Mouse (Mus musculus) small intestine, adult 2 months (tissue): ENCODE measurements at regions not wholly inside any gene's neighbourhood (a gene's known extent, or its start where the extent isn't known, plus 50 kb on each side); places are given as distances from the start of the nearest gene placed in this dataset.

Source experiments
- CTCF ChIP-seq: fragments of 200-500 bp; IDR thresholded peaks from 2 replicates; pipeline ENCODE4 v1.5.1; 2012; ENCODE audit warnings: low read depth, mild to moderate bottlenecking, control low read depth, inconsistent platforms, low read length, moderate library complexity, mixed read lengths; ENCODE audit not compliant: insufficient replicate concordance, insufficient read length; ENCODE audit errors: extremely low read depth
- POLR2A ChIP-seq: fragments of 200-500 bp; IDR thresholded peaks from 2 replicates; pipeline ENCODE4 v1.6.1; 2012; ENCODE audit warnings: low read depth, mild to moderate bottlenecking, control low read depth, inconsistent platforms, low read length, moderate library complexity

- TF ChIP-seq CTCF (no peak), POLR2A (no peak)
These were observed 122.6 kb upstream of the Usp24 start for GRCm38 (mm10) chr4:106193204-106193945.
